Mouse (Mus musculus): ENCODE measurements around the gene Nab1. TPM values are rescaled to one million over a fixed set of nuclear protein-coding genes. Genes with fewer than 3 reads are reported as not detected.

Nab1 gene
- polyA plus RNA-seq, 1 experiment from 2014 or later: 14.6 TPM

DNA sequence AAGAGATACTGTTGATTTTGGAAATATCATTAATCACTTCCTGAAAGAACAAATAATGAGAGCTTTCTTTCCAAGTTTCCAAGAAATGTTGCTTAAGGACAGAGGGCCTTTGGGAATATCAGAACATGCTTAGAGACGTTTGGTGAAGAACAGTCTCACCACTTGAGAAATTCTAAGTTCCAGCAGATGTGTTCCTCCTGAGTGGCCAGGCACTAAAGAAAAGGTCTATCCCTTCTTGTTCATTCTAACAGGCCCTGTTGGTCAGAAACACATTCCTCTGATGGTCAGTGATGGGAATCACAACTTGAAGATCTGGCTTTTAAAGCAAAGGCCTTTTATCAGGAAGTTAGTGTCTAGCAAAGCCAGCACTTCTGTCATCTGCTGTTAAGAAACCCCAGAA is 76.6 kb downstream of the Nab1 start:
- H3K9me3 ChIP-seq: no peaks in the 10 kb centered on the region
- H3K27ac ChIP-seq: no peak overlapping the region
- no peaks in the 10 kb centered on the region for H3K4me1 ChIP-seq (replicated peaks)
- ATAC-seq: no peak
- H3K4me3 ChIP-seq (replicated peaks): no peak overlapping the region
- no peak overlapping the region for H3K4me2 ChIP-seq (replicated peaks)
- no peaks in the 10 kb centered on the region for H3K27me3 ChIP-seq (replicated peaks)
- H3K9ac ChIP-seq: no peak overlapping the region
- WGBS: 48% methylated on average over 1 of the region's 1 CpGs
- no peaks in the 10 kb centered on the region for H3K36me3 ChIP-seq

DNA sequence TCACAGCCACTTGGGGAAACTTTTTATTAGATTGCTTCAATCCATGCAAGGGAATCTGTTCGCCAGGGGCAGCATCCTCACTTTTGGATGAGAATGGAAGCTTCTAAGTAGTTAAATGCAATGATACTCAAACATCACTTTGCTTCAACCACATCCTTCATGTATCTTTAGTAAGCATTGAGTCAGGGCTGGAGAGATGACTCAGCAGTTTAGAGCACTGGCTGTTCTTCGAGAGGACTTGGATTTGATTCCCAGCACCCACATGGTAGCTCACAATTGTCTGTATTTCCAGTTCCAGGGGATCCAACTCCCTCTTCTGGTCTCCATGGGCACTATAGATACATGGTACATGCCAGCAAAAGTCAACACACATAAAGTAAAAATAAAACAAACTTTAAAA is 77.4 kb downstream of the Nab1 start:
- Histone ChIP-seq H3K27ac (no peak overlapping the region), H3K4me2 (replicated peaks) (no peak overlapping the region), H3K9ac (no peak overlapping the region), H3K27me3 (replicated peaks) (no peaks in the 10 kb centered on the region), H3K36me3 (no peaks in the 10 kb centered on the region), H3K4me3 (replicated peaks) (no peak overlapping the region), H3K4me1 (replicated peaks) (no peaks in the 10 kb centered on the region), H3K9me3 (no peaks in the 10 kb centered on the region)
- WGBS: 91% methylated on average over 2 of the region's 2 CpGs
- ATAC-seq: no peak

DNA sequence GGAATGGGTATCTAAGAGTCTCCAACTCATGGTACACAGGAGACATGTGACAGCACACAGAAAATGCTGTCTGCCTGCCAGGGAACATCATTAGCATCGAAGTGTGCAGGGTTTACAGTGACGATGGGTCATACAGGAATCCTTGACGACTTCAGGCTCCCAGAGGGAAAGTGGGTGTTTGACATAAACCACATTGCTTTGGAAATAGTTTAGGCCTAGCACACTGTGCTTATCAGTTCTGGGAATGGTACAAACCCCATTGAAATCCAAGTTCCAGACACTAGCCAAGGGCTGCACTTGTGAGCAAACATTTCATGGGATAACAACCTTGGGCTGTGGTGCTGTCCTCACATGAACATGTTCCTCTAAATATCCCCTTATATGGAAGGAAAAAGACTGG is 78.3 kb downstream of the Nab1 start:
- ATAC-seq: no peak
- H3K27ac ChIP-seq: no peak overlapping the region
- no peaks in the 10 kb centered on the region for H3K9me3 ChIP-seq
- WGBS: 57% methylated on average over 3 of the region's 3 CpGs
- H3K36me3 ChIP-seq: no peaks in the 10 kb centered on the region
- no peak overlapping the region for H3K9ac ChIP-seq
- no peaks in the 10 kb centered on the region for H3K27me3 ChIP-seq (replicated peaks)
- H3K4me2 ChIP-seq (replicated peaks): no peak overlapping the region
- H3K4me3 ChIP-seq (replicated peaks): no peak overlapping the region
- no peaks in the 10 kb centered on the region for H3K4me1 ChIP-seq (replicated peaks)

DNA sequence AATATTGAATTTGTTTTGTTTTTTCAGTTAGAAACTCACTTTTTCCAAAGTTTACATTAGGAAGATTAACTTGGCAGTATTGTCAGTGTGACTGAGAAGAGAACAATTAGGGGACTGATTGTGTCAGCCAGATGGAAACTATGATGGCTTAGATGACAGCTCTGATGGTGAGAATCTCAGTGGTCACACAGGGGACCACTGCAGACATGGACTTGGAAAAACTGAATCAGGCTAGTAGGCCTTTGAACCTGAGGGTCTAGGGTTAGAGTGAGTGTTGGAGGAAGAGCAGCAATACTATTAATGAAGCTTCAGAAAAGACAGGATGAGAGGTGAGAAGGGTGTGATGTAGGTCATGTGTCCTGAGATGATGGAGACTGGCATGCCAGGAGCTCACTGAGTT is 78.9 kb downstream of the Nab1 start:
- no peaks in the 10 kb centered on the region for H3K27me3 ChIP-seq (replicated peaks)
- no peak for ATAC-seq
- H3K4me3 ChIP-seq (replicated peaks): no peak overlapping the region
- H3K36me3 ChIP-seq: no peaks in the 10 kb centered on the region
- H3K4me2 ChIP-seq (replicated peaks): no peak overlapping the region
- no peak overlapping the region for H3K9ac ChIP-seq
- no peaks in the 10 kb centered on the region for H3K9me3 ChIP-seq
- no peak overlapping the region for H3K27ac ChIP-seq
- H3K4me1 ChIP-seq (replicated peaks): no peaks in the 10 kb centered on the region

DNA sequence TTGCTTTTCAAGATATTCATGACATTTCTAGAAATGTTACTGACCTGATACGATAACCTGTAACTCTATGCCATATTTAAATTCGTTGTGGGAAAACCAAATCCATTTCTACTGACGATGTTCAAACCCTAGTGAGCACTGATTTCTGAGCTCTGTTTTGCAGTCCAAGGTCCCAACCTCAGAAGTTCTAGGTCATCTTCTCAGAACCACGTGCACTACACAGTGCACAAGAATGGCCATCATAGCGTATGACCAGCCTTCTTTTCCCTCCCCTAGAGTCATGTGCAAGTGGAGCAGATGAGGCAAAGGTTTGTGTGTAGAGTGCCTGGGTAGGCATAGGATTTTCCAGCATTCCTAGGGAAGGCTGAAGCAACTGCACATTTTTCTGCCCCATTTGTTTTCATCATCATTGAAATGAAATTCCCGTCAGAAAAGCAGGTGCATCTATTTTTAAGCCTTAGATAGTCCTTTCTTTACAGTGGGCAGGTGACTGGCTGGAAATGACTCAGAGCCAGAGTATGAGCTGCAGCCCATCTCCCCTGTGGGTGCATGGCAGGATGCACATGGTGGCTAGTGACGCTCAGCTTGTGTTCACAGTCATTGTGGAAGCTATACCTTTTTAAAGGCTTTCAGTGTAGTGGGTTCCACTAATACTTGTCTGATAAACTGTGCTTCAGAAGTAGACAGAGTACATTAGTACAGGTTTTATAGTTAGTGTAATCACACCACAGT is 81.2 kb downstream of the Nab1 start:
- H3K4me1 ChIP-seq (replicated peaks): no peaks in the 10 kb centered on the region
- H3K36me3 ChIP-seq: no peaks in the 10 kb centered on the region
- no peaks in the 10 kb centered on the region for H3K9me3 ChIP-seq
- no peak for ATAC-seq
- no peak overlapping the region for H3K27ac ChIP-seq
- H3K9ac ChIP-seq: no peak overlapping the region
- 86% methylated on average over 7 of the region's 7 CpGs for WGBS
- H3K27me3 ChIP-seq (replicated peaks): no peaks in the 10 kb centered on the region
- no peak overlapping the region for H3K4me3 ChIP-seq (replicated peaks)
- no peak overlapping the region for H3K4me2 ChIP-seq (replicated peaks)

Other genes starting within 250 kb of the Nab1 start
- gene Nemp2, start 130.0 kb upstream of the Nab1 start, polyA plus RNA-seq (2015; fragmentation: Nextera tagmentation; extraction: Ambion mirVana): 6.2 and 6.8 TPM in 2 replicates
- 3.1 and 4.4 TPM in 2 replicates for gene Mfsd6, start 226.8 kb upstream of the Nab1 start, polyA plus RNA-seq (2015; fragmentation: Nextera tagmentation; extraction: Ambion mirVana)

Data from intestine, embryonic 15.5 days (tissue).